Mouse (Mus musculus) left cerebral cortex, adult 8-10 months (tissue): ENCODE data around the gene Zdhhc24. TPM values are rescaled to one million over a fixed set of nuclear protein-coding genes. Genes with fewer than 3 reads are reported as not detected.
"Not testable (repeated sequence)": the region's sequence is repeated elsewhere in the genome, so short reads cannot be mapped to it uniquely, and the experiment has no call there.

ENCODE experiments used
- DNase-seq, 2 experiments: peaks; one replicate each; pipeline ENCODE4 v3.0.0; 2022; ENCODE audit warnings: low spot score in 2 of 2
- total RNA-seq, 4 experiments: library from RNA; stranded (reverse); gene quantifications; 2 replicates each; pipeline ENCODE4 v1.2.4; 2022

Zdhhc24 gene
- 10 to 100 TPM; 22.4 to 30.1 (median 23.7) TPM for total RNA-seq

DNA sequence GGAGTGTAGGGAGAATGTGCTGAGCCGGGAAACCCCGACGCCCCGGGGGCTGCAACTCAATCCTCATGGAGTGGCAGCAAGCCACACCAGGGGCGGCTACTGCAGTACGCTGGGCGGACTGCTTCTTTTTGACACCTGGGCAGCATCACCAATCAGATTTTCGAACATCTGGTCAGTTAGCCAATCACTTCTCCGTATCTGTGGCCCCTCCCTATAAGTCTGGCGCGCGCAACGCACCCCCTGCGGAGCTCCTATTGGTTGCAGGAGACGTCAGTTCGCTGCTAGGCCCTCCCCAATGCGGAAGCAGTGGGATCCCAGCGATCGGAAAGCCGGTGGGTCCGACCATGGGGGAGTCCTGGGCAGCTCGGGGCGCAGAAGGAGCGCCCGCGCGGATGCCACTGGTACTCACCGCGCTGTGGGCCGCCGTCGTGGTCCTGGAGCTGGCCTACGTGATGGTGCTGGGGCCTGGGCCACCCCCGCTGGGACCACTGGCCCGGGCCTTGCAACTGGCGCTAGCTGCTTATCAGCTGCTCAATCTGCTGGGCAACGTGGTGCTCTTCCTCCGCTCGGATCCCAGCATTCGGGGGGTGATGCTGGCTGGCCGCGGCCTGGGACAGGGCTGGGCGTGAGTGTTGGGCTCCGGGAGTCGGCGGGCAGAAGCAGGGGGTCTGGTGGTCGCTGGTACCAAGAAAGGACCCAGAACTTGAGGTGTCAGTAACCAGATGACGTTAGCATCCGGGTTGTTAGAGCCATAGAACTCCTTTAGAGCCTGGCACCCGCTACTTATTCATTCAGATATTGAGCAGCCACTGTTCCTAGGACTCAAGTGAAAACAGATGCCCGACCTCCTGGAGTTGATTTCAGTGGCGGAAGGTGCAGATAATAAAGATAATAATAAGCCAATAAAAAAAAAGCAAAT is at the start of gene Zdhhc24:
Zdhhc24 (plus strand) TSS at position 264 of the 919 bp plus-strand sequence.
- DNase-seq = peak; percentile 93 to 97

DNA sequence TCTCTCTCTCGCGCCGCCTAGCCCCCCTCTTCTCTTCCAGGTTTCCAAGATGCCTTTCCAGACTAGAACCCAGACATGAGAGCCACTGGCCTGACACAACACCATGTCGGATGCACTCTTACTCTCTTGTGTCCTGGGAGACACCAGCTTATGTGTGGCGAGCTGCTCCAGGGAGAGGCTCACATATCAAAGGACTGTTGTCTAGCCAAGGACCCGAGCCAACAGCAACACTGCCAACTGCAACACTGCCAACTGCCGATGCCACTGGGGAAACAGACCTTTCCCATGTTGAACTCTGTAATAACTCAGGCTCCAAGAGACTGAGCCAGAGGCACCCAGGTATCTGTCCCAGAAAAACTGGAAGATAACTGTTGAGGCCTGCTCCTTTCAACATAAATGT is 49.3 kb upstream of the Zdhhc24 start:
- peak in 1 of 2 experiments; percentile 28 for DNase-seq

DNA sequence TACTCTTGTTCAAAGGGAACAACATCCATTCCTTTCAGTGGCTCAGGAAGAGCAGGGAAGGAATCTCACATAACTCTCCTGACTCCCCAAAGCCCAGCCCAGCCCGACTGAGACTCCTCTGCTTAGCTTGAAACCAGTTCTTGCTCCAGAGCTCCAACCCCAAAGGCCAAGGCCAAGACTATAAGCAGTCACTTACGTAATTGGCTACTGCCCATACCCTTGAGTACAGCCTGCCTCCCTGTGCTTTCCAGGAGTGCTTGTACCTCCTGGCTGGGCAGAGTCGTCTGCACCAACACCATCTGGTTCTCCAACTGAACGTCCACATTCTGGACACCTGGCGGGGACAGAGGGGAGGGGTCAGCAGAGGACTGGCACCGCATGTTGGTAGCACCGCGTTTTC is 44.5 kb upstream of the Zdhhc24 start:
- no peak for DNase-seq

DNA sequence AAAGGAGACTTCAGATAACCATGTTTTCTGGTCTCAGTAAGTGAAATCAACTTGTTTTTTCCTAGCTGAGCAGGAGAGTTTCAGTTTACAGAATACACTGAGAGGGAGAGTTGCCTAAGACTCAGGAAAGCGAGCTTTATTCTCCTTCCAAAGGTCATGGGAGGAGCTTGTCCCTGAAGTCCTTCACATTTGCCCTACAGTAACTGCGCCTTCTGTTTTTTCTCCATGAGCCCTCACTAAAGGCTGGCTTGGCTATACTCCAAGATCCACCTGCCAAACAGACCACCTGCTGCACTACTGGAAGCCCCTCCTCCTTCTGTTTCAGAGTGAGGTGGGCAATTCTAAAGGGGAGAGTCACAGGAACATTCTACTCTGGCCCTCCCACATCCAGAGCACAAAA is 42.4 kb upstream of the Zdhhc24 start:
- DNase-seq = no peak

DNA sequence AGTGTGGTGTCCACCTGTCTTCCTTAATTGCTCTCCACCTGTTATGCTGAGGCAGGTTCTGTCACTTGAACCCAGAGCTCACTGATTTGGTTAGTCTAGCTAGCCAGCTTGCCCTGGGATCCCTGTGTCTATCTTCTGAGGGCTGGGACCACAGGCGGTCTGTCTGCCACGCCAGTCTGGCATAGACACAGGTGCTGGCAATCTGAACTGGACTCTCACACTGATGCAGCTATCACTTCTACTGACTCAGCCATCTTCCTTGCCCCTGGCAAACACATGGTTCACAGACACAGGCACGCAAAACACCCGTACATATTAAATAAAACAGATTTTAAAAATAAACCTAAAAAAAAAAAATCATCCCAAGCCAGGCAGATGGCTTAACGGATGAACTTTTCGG is 41.4 kb upstream of the Zdhhc24 start:
- no peak for DNase-seq

DNA sequence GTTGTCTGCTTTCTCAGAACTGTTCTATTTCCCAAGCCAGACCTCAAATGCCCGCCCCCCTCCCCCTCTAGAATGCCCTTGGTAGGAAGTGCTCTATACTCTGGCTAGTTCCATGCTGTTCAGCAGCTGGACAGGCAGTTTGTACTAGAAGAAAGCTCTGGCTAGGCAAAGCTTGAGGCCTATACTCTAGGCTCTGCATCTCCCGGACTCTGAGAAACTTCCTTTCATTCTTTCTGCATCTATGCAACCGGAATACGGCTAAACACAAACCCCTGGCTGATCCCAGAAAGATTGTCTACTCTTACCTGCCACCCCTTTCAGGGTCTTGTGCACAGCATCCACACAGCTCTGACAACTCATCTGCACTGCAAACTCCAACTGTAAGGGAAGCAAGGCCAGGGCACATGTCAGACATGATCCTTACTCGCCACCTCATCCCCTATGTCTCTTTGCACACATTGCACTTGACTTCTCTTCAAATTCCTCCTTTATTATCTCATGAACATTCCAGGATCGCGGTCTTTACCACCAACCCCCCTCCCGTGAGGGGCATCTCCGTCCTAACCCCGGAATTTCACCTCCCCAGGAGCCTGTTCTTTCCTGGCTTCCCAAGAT is 39.8 kb upstream of the Zdhhc24 start:
- no peak for DNase-seq

DNA sequence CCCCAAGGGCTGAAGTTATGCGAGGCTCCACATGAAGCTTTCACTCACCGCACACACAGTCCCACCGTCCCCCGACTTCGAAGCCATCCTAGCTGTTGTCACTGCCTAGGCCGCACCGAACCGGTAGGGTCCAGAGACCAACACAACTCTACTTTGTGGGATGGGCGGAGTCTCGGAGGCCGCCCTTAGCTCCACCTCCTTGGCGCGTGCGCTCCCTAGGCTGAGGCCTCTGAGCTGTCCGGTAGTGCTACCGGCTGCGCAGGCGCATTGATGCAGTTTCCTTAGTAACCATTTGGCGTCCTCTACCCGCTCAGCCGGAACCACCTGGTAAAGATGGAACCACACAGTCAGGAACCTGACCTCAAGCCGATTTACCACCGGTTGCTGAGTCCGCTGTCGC is 39.3 kb upstream of the Zdhhc24 start, which contains the start of the genes Ccs and Ccdc87:
Ccs (minus strand) TSS at position 184 of the 400 bp plus-strand sequence.
Ccdc87 (plus strand) TSS at position 218 of the 400 bp plus-strand sequence.
- DNase-seq = peak; percentile 82 to 96

DNA sequence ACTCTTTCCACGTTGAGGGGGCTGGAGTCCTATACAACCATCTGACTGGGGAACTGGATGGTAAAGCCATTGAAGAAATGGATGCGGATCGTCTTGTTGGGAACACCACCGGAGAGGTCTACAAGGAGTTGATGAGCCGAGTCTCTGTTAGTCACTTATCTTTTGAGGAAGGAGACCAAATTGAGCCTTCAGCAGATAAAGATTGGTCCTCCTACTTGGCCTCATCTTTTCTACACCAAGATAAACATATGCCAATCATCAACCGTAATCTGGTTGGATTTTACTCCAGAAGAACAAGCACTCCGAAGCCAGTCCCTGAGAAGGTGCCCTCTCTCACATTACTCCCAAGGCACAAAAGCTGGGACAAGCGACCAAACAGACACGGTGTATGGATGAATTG is 37.6 kb upstream of the Zdhhc24 start:
- no peak for DNase-seq

DNA sequence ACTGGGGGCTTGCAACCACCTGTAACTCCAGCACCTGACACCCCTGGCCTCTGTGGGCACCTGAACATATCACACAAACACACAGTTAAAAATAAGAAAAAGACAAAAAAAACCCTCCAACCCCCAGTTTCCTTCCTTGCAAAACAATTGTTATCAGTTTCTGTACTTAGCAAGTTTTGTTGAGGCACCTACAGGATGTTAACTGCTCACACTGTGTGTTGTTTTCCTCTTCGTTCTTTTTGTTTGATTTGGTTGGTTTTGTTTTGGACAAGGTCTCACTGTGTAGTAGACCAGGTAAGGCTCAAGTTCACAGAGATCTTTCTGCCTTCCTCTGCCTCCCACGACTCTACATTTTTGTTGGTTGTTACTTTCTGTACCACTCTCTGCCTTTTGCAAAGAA is 35.9 kb upstream of the Zdhhc24 start:
- no peak for DNase-seq

DNA sequence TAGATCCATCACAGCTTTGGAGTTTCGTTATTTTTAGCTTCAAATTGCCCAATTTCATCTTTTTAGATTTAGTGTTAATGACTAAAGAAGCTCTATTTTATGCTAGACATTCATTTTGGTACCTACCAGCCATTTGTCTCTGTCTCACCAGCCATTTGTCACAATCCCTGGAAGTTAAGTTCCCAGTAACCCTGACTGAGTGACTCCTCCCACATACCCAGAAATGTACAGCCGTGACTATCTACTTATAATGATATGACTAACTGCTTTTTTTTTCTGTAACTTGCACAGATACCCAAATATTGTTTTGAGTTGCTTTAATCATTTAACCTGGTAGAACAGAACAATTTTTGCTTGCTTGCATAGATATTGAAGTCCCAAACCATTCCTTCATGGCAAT is 32.6 kb upstream of the Zdhhc24 start:
- no peak for DNase-seq

DNA sequence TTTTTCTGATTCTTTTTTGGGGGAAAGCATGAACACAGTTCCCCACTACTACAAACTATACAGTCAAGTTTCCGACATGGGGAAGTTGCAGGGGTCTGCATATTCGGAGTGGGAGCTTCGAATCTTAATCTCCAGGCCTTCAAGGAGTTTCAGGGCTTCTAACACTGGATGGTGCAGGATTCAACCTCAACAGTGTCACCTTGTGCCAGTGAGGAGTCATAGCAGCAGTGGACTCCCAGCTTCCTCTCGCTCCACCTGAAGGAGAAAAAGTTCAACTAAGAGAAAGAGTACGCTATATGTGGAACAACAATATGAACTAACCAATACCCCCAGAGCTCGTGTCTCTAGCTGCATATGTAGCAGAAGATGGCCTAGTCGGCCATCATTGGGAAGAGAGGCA is 31.0 kb upstream of the Zdhhc24 start:
- DNase-seq = no peak

DNA sequence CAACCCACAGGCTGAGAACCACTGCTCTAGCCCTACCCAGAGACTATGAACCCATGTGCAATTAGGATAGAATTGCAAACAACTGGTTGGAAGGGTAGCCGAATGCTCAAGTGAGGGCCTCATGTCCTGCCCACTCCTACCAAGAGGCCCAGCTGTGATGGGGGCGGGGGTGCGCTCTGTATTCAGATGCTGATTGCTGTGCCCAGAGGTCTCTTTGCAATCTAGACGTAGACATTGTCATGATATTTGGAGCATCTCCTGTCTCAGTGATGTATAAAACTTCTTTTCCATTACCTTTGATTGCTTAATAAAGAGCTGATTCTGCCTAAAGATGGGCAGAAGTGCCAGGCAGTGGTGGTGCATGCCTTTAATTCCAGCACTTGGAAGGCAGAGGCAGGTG is 28.7 kb upstream of the Zdhhc24 start:
- DNase-seq = no peak

DNA sequence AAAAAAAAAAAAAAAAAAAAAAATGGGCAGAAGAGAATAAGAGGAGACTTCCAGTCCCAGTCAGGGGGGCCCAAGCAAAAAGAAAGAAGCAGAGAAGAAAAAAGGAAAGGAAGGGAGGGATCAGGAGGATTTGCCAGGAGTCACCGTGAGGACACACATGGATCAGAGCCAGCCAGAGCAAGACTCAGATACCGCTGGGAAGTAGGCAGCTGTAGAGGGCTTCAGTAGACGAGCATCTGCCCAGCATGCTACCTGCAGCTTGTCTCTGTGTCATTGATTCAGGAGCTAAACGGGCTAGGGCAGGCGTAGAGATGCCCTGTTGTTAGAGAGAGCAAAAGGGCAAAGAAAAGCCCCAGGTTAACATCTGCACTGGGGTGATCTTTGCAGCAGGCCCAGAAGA is 28.2 kb upstream of the Zdhhc24 start:
- DNase-seq = no peak

DNA sequence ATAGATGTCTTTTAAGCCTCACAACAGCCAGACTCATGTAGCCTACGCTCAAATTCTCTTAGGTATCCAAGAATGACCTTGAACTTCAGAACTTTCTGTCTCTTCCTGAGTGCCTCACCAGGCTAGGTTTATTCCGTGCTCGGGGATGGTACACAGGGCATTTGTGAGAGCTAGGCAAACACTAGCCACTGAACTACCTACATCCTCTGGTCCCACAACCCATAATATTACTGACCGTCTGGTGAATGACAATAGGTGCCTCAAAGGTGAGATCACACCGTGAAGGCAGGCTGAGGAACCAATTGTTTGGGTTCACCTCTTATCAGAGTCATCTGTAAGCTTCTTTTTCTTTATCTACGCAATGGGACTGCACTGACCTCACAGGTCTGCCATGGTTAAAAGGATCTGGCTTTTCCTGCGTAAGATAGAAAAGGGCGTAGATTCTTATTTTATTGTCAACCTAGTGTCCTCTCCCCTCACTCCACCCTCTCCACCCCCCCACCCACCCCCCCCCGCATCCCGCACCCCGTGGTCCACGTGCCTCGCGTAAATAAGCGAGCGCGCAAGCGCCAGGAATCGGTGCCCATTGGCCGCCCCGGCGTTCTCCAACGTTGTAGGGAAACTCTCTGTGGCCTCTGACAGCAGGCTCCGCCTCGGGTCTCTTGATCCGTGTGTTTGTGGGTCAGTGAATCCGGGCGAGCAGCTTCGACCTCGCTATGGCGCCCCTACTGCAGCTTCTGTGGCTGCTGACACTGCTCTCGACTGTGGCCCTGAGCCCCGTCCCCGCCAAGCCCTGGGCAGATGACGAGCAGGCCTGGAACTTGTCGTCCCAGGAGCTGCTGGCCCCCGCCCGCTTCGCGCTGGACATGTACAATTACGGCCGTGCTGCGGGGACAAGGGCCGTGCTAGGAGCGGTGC is 23.7 kb upstream of the Zdhhc24 start, which contains the start of gene Ctsf:
Ctsf (plus strand) TSS at position 579 of the 918 bp plus-strand sequence.
- DNase-seq = peak; percentile 79 to 89

DNA sequence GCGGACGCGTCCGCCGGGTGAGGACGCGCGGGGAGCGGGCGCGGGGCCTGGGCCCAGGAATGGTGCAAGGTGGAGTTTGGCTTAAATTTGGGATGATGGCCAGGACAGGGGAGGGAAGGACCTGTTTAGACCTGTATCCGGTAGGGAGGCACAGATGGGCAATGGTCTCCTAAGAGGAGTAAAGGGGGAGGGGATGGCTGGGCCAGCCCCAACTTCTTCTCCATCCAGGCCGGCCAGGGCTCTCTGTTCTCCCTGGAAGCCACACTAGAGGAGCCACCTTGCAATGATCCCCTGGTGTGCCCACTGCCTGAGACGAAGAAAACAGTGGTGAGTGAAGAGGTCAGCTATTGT is 23.0 kb upstream of the Zdhhc24 start:
- DNase-seq = no peak

DNA sequence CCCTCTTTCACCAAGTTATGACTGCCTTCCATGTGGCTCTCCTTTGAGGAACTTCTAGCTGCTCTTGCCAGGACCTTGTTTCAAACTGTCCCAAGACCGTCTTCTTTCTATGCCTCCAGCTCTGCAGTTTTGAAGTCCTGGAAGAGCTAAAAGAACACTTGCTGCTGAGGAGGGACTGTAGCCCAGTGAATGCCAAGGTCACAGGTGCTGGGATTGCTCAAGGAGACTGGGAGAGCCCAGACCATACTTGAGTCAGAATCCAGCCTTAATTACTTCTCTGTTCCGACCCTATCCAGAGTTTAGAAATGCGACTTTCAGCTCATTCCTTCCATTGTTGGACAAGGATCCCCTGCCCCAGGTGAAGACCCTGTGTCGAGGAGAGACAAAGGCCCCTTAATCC is 22.5 kb upstream of the Zdhhc24 start:
- DNase-seq = no peak

DNA sequence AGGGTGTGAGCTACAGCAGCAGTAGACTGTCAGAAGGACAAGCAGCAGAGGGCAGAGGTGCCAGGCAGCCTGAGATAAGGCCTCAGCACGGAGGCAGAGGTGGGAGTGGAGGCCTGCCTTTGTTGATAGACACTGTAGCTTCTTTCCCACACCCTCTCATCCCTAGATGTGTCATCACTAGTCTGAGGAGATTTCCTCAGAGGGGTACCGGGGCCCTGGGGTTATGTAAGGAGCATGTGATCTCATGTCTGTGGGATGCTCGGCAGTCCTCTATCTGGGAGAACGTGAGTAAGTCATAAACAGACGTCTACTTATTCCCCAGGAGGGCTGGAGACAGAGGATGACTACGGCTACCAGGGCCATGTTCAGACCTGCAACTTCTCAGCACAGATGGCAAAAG is 19.4 kb upstream of the Zdhhc24 start:
- peak in 1 of 2 experiments; percentile 55 for DNase-seq

DNA sequence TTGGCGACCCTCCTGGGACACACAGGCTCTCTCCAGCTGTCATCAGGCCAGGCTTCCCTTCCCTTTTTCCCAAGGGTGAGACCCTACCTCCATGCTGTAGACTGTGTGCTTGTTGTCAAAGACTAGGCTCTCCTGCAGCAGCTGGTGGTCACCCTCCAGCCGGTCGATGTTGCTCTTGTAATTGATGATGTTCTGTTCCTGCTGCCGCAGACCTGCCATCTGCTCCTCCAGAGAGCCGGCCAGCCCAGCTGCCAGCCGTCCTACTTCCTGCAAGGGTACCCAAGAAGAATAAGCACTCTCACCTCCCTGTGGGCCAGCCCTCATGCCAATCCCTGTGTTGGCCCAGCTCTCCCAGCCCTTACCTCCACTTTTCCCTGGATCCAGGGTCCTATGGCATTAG is 15.4 kb upstream of the Zdhhc24 start:
- DNase-seq = no peak

DNA sequence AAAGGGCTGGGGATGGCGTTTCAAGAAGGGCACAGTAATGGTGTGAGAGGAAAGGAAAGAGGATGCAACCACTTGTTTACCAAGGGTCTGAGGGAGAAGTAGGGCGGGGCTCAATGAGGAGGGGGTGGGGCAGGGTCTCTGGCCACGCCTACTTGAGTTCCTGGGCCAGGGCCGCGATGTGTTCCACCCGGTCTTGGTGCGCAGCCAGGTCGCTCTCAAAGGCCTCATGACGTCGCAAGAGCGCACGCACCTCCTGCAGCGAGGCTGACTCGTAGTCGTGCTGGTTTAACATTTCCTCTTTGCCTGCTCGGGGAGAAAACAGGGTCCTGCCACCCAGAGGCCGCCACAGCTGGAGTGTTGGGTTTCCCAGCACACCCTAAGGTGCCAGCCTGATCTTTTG is 13.3 kb upstream of the Zdhhc24 start:
- DNase-seq = no peak

DNA sequence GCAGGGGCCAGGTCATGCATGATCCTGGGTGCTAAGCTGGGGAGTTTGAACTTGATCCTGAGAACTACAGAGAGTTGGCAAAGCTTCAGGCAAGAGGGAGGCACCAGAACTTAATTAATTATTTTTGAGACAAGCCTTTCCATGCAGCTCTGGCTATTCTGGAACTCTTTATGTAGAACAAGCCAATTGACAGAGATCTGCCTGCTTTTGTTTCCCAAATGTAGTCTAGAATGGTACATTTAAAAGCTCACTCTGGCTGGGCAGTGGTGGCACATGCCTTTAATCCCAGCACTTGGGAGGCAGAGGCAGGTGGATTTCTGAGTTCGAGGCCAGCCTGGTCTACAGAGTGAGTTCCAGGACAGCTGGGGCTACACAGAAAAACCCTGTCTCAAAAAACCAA is 3.9 kb upstream of the Zdhhc24 start:
- DNase-seq = not testable (repeated sequence)

DNA sequence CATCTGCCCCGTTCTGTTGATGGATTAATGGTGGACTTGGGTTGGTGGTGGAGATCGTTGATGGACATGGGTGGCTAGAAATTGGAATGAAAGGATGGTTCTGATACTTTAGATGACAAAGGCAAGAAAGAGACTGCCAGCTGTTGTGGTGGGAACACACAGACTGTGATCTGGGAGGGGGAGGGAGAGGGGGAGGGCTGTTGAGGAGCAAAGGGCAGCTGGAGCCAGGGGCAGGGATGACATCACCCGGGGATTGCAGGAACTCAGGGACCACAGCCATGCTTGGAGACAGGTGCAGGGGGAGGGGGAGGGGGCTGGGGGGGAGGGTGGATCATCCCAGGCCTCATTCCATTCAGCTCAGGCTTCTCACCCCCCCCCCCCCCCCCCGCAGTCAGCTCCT is 2.2 kb upstream of the Zdhhc24 start:
- DNase-seq = no peak

DNA sequence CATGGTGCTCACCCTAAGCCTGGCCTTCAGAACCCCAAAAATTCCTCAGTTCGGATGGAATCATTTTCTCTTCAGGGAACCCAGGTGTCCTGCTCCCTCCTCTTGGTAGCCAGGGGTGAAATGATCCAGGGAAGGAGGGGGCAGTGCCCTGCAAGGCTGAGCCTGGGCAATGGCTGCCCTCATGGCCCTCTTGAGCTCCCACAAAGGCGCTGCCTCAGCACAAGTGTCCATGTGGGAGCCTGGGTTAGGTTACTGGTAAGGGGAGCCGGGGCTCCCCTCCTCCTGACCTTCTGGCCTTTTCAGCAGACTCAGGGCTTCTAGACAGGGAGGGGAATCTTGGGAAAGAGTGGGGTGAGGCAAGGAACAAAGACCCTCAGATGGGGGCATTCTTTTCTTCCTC is 1.7 kb upstream of the Zdhhc24 start:
- DNase-seq = no peak
